Mouse (Mus musculus): ENCODE measurements around the gene Ubb. TPM values are rescaled to one million over a fixed set of nuclear protein-coding genes. Genes with fewer than 3 reads are reported as not detected.
"Not testable (repeated sequence)": the region's sequence is repeated elsewhere in the genome, so short reads cannot be mapped to it uniquely, and the experiment has no call there.

The Ubb gene
- 100 to 1,000 TPM; 864 to 966 (median 933) TPM for total RNA-seq (2022)

DNA sequence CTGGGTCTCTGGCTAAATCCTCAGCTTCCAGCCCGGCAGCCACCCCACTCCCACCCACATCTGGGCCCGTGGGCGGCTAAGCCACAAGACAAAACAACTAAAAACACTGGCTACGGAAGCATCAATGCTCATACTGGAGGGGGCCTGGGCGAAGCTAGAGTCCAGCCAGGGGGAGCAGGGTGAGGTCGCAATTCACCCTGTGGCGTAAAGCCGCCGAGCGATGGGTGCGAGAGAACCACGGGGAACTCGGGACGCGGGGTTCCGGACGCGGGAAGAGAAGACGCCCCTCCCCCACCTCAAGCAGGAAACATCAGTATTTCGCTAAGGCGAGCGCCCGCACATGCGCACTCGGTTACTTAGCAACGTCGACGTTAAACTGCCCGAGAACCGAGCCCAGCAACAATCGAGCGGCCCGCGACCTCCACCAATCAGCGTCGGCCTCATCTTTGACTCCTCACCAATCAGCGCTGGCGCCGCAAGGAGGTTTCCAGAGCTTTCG lies at the start of gene Ubb:
TSS of gene Ubb (plus strand) at position 445 of the 499 bp plus-strand sequence.
- peak; percentile 98 to 99 for DNase-seq (ENCODE audit: low spot score in 2 of 2)

DNA sequence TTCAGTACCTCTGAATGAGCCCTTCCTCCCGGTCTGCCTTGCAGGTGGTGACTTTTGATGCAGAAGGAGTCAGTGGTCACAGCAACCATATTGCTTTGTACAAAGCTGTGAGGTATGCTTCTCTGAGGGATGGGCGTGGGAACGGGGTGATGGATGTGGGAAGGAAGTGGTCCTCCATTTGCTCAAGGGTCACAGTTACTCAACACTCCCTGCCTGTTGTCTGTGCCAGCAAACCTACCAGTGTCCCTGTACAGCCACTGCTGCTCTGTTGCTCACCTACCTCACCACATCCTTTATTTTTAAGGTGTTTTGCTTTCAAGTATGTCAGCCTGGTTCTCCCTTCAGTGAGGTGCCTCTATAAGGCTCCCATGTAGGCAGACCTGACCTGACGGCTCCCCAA lies 43.3 kb upstream of the Ubb start:
- DNase-seq (ENCODE audit: low spot score in 2 of 2): no peak

DNA sequence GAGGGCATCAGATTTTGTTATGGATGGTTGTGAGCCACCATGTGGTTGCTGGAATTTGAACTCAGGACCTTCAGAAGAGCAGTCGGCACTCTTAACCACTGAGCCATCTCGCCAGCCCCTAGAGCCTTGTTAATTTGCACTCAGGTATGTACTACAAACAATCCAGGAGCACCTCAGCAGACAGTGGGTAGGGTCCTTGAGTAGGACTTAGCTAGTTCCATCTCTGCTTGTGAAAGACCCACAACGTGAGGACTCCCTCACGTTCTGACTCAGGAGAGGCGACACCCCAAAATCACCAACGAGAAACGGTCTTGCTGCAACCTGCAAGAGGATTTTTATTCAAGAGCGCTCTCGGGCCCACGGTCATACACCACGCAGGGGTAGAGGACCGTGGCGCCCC lies 42.6 kb upstream of the Ubb start:
- not testable (repeated sequence) for DNase-seq (ENCODE audit: low spot score in 2 of 2)

DNA sequence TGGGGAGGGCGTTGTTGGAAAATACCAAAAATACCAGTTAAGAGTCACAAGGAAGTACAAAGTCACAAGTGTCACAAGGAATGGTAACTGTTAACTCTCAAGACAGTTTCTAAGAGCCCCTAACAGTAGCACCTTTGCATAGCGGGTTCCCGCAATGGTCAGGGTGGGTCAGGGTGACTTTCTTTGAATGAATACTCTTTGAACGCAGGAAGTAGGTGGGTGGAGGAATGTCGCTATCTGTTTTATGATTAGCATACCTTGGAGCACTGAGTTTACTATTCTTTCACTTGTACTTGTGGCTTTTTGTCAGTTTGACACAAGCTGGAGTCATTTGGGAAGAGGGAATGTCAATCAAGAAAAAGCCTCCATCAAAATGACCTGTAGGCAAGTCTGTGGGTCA lies 42.2 kb upstream of the Ubb start:
- DNase-seq (ENCODE audit: low spot score in 2 of 2): not testable (repeated sequence)

DNA sequence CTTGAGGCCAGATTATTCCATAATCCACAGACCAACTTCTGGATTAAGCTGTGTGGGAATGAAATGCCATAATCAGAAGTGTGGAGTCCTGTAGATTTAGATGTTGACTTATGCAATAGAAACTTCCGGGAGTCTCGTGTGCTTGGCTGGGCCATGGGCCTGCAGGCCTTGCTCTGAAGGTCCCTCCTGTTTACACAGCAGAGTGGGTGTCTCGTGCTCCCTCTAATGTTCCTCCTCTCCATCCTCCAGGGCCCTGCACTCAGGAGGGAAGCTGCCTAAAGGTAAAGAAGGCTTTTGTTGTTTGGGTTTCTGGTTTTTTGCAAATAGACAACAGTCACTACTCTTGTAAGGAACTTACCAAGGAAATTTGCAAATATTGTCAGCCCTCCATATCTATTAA lies 41.4 kb upstream of the Ubb start:
- DNase-seq (ENCODE audit: low spot score in 2 of 2): no peak

DNA sequence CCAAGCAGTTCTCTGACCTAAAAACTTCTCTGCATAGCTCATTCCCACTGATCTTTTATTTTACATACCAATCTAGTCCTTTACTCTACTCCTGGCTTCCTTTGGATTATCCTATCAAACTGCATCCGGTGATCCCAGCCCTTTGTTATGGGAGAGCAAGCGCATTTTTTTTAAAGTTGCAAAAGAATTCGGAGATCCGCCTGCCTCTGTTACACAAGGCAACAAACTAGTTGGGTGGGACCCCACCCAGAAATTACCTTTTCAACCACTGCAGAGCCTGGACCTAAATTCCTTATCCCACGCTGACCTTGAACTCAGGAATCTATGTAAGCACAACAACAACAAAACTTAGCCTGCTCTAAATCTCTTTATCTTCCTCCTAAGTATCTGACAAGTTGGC lies 40.0 kb upstream of the Ubb start:
- DNase-seq (ENCODE audit: low spot score in 2 of 2): no peak

DNA sequence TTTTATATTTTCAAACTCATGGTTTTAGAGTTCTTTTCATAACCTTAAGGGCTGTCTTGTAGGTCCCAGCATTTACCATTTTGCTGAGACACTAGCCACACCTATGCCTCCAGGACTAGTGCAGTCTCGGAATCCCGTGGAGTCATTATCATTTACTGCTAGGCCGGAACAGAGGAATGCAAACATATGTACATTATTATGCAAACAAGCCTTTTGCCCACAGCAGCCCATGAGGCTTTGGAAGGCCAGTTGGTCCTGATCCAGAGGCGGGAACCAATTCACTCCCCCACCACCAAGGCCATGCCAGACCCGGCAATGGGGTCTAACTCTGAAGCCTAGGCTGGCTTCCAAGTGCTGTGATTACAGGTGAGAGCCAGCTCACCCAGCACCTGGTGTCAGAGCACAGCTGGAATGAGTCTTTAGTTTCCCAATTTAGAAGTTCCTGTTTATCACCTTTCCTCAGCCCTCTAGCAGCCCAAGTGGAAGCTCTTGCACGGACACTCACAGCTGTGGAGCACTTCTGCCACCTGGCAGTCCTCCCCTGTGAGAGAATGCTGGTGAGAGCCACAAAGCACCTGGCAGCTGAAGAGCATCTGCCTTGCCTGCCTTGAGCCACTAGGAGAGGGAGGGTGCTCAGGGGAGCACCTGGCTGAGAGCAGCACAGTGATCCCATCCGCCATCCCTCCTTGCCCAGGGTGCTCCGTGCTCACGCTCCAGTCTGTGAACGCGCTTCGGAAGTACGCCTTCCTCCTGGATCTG lies 39.3 kb upstream of the Ubb start:
- DNase-seq (ENCODE audit: low spot score in 2 of 2): no peak

DNA sequence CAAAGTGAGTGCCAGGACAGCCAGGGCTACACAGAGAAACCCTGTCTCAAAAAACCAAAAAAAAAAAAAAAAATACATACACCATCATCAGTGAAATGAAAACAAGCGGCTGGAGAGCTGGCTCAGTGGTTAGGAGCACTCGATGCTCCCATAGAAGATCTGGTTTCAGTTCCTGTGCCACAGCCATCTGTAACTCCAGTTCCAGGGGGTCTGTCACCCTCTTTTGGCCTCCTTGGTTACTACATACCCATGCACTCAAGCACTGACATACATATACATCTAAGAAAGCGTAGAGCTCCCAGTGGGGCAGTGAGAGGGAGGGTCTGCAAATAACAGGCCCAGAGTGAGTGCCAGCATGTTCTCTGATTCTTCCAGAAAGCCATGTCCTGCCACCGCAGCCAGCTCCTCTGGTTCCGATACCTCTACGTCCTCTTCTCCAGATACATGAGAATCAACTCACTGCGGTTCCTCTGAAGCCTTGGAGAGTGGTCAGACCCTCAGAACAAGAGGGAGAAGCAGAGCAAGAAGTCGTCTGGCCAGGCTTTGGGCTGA lies 38.4 kb upstream of the Ubb start:
- DNase-seq (ENCODE audit: low spot score in 2 of 2): no peak

DNA sequence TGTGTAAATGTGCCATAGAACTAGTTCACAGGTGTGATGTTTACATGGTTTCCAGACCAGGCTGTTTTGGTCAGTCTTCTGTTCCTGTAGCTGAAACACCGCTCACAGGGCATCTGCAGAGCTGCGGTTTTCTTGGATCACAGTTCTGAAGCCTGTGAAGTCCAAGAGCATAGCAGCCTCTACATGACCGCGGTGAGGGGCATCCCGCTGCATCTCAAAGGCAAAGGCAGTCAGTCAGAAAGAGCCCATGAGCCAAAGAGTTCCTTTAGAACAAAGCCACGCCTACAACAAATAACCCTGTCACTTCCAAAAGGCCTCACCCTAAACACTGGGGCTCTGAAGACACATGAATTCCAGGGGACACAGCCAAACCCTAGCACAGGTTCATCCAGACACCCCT lies 37.7 kb upstream of the Ubb start:
- DNase-seq (ENCODE audit: low spot score in 2 of 2): no peak

DNA sequence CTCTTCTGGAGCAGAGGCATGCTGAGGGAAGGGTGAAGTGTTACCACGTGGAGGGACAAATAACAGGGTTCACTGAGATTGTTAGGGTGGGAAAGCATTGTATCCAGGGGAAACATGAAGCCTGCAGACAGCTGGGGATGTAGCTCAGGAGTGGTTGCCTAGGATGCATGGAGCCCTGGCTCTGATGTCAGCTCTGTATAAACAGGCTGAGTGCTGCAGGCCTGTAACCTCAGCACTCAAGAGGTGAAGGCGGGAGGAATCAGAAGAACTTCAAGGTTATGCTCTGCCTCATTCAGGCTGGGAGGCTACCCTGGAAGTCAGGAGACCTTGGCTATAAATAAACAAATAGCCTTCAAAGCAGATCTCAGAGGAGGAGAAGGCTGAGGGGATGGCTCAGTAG lies 32.0 kb upstream of the Ubb start:
- DNase-seq (ENCODE audit: low spot score in 2 of 2): no peak

DNA sequence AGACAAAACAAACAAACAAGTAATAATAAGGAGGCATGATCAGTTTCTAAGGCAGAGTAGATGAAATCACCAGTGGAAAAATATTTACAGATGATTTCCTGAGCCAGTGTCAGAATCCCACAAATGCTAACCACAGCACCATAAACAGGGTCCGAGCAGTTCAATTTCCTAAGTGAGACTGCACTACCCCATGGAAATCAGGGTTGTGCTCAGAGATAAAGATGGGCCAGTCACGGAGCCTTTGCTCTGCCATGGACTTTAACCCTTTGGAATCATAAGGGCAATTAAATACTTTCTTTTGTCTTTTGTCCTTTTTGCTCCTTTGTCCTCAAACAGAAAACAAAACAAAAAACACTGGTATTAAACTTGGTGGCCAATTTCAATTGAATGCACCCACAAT lies 28.7 kb upstream of the Ubb start:
- no peak for DNase-seq (ENCODE audit: low spot score in 2 of 2)

DNA sequence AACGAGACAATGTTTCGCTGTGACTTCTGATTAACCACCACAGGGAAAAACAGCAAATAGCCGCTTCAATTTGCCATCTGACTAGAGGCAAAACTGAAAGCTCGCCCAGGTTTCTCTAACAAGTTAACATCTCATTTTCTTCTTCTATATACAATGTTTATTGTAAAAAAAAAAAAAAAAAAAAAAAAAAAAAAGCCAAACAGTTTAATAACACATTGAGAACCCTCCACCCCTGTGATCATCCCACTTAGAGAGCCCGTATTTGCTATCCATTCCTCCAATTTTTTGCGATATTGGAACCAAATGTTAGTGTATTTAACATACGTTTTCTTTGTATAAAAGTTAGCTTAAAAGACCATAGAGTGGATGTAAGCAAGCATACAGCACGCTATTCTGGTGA lies 13.9 kb upstream of the Ubb start:
- DNase-seq (ENCODE audit: low spot score in 2 of 2): no peak

DNA sequence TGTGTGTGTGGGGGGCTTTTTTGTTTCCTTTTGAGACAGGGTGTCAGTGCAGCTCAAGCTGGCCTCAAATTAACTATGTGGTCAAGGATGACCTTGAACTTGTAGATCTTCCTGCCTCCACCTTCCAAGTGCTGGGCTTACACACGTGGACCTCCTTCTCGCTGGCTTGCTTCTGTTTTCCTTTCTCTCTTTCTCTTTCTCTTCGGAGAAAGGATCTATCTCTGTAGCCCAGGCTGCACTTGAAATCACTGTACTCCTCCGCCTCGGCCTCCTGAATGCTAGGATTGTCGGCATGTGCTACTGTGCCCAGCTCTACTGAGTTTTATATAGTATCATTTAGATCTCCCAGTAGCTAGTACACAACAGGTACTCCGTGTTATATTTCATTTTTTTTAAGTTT lies 13.4 kb upstream of the Ubb start:
- no peak for DNase-seq (ENCODE audit: low spot score in 2 of 2)

DNA sequence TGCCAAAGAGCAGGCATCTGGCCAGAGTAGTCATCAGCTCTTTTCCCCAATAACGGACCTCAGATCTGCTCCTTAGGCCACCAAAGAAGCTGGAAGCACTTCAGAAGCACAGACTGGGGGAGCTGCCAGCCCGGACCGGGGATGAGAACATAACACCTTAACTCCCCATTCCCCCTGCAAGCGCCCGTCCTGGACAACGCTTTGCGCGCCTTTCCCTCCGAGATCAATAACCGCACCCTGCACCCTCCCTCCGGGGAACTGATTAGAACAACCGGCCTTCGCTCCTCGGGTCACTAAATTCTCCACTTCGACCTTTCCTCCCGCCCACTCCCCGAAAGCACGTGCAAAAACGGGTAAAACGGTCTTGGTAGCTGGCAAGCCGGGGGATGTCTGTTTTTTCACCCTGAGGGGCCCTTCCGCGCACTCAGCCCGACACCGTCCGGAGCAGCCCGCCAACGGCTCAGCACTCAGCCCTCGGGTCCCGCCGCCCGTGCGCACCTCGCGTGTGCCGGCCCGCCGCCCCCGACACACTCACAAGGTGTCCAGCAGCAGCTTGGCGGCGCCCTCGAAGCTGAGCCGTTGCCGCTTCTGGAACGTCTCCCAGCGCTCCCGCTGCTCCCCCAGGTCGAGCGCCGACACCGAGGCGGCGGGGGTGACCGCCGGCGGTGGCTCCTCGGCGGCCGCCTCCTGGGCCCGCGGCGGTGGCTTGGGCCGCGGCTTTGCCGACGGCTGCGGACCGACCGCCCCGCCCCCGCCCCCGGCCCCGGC lies 12.5 kb upstream of the Ubb start:
- peak; percentile 15 to 56 for DNase-seq (ENCODE audit: low spot score in 2 of 2)

DNA sequence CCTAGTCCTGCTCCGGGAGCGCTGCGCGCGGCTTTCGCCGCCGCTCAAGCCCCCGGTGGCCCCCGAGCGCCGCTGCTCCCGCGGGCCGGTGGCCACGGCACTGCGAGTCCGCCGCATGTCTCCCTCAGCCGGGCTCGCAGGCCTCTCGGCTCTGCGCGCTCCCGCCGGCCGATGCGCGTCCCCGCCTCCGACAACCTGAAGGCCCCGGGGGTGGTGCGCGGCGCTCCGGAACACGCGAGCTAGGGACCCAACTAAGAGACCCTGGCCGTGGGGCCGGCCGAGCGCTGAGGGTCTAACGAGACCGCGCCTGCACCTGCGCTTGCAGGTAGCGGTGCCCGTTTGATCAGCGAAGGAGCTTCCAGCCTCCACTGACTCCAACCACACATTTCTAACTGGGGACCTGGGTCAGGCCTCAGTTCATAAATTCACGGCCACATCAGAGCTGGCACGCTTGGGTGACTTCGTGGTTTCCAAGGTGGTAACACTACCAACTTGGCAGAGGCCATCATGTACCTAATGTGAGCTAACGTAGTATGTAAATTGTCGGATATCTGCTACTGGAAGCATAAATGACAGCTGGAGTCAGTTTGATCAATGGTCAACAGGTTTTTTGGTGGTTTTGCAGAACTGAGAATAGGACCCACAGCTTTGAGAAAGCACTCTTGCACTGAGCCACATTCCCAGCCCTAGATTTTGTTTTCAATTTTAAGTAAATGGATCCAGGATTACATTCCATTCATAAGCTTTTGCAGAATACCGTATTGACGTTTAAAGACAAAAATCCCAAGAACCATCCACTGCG lies 11.7 kb upstream of the Ubb start, which contains the start of gene Cenpv:
TSS of gene Cenpv (minus strand) at position 173 of the 802 bp plus-strand sequence.
- peak; percentile 52 to 63 for DNase-seq (ENCODE audit: low spot score in 2 of 2)

DNA sequence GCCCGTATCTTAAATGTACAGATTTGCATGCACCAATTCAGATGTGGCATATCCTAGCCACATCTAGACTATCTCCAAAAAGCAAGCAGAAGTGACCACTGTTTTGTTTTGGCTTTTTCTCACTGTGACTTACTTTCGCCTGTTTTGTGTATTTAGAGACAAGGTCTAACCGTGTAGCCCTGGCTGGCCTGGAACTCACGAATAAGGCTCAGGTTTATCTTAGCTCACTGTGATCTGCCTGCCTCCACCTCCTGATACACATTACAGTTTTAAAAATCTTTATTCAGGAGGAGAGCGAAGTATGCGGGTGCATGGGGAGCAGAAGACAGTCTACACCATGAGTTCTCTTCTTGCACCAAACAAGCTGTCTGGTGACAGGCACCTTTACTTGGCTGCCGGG lies 10.8 kb upstream of the Ubb start:
- DNase-seq (ENCODE audit: low spot score in 2 of 2): no peak

DNA sequence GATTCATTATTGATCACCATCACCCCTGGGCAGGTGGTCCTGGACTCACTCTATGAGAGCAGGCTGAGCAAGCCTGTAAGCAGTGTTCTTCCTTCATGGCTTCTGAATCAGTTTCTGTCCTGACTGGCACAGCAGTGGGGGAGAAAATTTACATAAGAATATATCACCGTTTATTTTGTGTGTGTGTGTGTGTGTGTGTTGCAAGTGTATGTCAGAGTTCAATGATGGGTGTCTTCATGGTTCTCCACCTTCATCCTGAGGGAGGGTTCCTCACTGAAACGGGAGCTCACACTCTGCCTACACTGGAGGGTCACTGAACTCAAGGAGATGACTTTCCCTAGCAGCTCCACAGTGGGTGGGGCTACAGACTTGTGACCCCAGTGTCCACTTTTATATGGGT lies 10.0 kb upstream of the Ubb start:
- no peak for DNase-seq (ENCODE audit: low spot score in 2 of 2)

DNA sequence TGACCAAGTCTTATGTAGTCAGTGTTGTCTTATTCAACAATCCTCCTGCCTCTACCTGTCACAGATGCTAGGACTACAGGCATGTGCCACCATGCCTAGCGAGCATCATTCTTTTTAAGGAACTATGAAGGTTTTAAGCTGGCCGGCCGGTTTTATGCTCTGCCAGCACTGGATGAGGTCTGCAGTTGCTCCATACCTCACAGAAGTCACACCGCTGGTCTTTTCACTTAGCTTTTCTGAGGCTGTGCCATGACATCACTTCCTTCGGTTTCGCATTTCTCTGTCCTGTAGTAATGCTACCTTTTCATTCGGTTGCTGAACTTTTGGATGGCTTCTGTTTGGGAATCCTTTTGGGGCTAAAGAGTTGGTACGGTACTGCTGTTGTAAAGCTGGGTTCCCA lies 9.4 kb upstream of the Ubb start:
- DNase-seq (ENCODE audit: low spot score in 2 of 2): no peak

DNA sequence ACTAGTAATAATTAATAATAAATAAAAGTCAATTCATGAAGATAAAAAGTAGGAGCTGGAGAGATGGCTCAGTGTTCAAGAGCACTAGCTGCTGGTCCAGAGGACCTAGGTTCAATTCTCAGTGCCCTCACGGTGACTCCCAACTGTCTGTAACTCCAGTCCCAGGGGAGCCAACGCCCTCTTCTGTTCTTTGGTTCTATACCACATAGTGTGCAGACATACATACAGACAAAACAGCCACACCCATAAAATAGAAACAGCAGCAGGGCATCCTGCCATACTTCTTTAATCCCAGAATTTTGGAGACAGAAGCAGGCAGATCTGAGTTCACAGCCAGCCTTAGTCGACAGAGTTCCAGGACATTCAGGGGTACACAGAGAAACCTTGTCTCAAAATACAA lies 7.0 kb upstream of the Ubb start:
- no peak for DNase-seq (ENCODE audit: low spot score in 2 of 2)

DNA sequence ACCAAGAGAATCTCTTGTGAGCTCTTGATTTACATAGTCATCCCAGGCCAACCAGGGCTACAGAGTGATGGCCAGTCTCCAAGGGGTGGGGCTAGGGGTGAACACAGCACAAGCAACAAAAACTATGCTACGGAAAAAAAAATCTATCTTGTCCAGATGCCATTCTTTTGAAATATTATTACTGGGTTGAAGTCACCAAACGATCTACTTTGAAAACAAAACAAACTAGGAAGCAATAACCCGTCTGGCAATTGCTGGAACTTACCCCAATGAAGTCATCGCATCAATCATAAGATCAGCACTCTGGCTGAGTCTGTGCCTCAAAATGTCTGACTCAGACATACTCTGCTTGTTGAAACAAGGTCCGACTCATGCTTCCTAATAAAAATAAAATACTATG lies 1.2 kb upstream of the Ubb start:
- peak; percentile 77 to 78 for DNase-seq (ENCODE audit: low spot score in 2 of 2)

DNA sequence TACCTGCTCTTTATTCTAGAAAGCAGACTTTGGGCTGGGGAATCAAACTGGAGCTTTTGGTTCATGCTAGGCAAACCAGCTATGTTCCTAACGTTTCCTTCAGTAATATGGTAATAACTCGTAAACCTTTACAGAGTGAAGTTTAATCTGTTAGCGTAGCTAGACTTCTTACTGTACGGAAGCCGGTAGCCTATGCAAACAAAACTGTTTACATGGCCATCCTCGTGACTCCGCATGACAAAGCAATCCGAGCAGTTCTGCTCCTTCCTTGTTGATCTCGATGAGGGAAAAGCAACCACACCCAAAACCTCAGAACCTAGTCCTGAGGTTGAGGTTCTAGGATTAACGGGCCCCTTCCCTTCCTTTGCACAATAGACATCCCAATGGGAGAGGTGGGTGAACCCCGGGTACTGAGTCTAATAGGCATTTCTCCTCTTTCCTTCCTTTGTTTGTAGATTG lies 715 bp upstream of the Ubb start:
- peak in 1 of 2 experiments; percentile 20 for DNase-seq (ENCODE audit: low spot score in 2 of 2)

All from gastrocnemius, adult 8-10 months (tissue).